Mouse (Mus musculus) bone marrow, adult 2 months (tissue): ENCODE results near the gene Hmgcl.

Experiments
- CTCF ChIP-seq: fragments of 200-500 bp; IDR thresholded peaks from 2 replicates; pipeline ENCODE4 v1.5.1; 2011; ENCODE audit warnings: low read length, control low read depth; ENCODE audit not compliant: control insufficient read depth, insufficient read depth
- POLR2A ChIP-seq: fragments of 200-500 bp; IDR thresholded peaks from 2 replicates; pipeline ENCODE4 v1.6.1; 2011; ENCODE audit warnings: low read depth, mild to moderate bottlenecking, control low read depth, low read length, borderline replicate concordance; ENCODE audit not compliant: control insufficient read depth

DNA sequence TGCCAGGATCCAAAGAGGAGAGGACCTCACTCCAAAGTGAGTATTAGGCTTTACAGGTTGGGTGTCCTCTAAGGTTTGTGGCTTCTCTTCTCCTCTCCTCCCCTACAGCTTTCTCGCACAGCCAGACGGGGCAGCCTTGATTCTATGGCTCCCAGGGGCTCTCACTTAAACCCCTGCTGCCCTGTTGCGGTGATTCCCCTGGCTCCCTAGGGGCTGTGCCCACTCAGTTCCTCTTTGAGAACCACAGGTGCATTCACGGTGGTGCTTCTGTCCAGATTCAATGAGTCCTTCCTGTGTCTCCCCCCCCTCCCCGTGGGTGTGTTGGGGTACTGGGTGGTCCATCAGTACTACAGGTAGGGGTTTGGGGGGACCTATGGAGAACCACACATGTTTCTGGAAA, 46.2 kb upstream of the Hmgcl start:
- TF ChIP-seq POLR2A (no peak), CTCF (no peak)
